Mouse (Mus musculus): Measurements from ENCODE around the gene Adam17.
A peak's percentile ranks its signal among the peaks of the same experiment; 100 is the strongest.

Gene Adam17

GRCm38 (mm10) chr12:21315923-21316868 lies 57.2 kb downstream of the Adam17 start, which contains the start of gene Iah1:
TSS of gene Iah1 (plus strand) at chr12:21316389.
- DNase-seq (ENCODE audit: low read depth, low spot score), result peak; percentile 58

- no peak for DNase-seq (ENCODE audit: low read depth, low spot score)
These were observed 61.2 kb downstream of the Adam17 start for GRCm38 (mm10) chr12:21312201-21312600.

- DNase-seq (ENCODE audit: low read depth, low spot score), result no peak
These were observed 66.7 kb downstream of the Adam17 start for GRCm38 (mm10) chr12:21306721-21307120.

GRCm38 (mm10) chr12:21305741-21306140 lies 67.7 kb downstream of the Adam17 start:
- DNase-seq (ENCODE audit: low read depth, low spot score), result no peak

- no peak for DNase-seq (ENCODE audit: low read depth, low spot score)
These were observed 71.1 kb downstream of the Adam17 start for GRCm38 (mm10) chr12:21302361-21302783.

GRCm38 (mm10) chr12:21301932-21302331 lies 71.5 kb downstream of the Adam17 start:
- DNase-seq (ENCODE audit: low read depth, low spot score), result no peak

- DNase-seq (ENCODE audit: low read depth, low spot score), result no peak
These were observed 72.1 kb downstream of the Adam17 start for GRCm38 (mm10) chr12:21301324-21301723.

GRCm38 (mm10) chr12:21298856-21299255 lies 74.6 kb downstream of the Adam17 start:
- DNase-seq (ENCODE audit: low read depth, low spot score), result no peak

- DNase-seq (ENCODE audit: low read depth, low spot score), result no peak
These were observed 83.8 kb downstream of the Adam17 start for GRCm38 (mm10) chr12:21289651-21290050.

- no peak for DNase-seq (ENCODE audit: low read depth, low spot score)
These were observed 84.6 kb downstream of the Adam17 start for GRCm38 (mm10) chr12:21288716-21289395.

- no peak for DNase-seq (ENCODE audit: low read depth, low spot score)
These were observed 86.5 kb downstream of the Adam17 start for GRCm38 (mm10) chr12:21286712-21287650.

GRCm38 (mm10) chr12:21286243-21286622 lies 87.2 kb downstream of the Adam17 start, which contains the start of gene Itgb1bp1:
TSS of gene Itgb1bp1 (minus strand) at chr12:21286284.
- DNase-seq (ENCODE audit: low read depth, low spot score), result peak; percentile 98

- no peak for DNase-seq (ENCODE audit: low read depth, low spot score)
These were observed 87.8 kb downstream of the Adam17 start for GRCm38 (mm10) chr12:21285508-21286242.

GRCm38 (mm10) chr12:21284761-21285441 lies 88.5 kb downstream of the Adam17 start, which contains the start of gene Cpsf3:
TSS of gene Cpsf3 (plus strand) at chr12:21285391.
- DNase-seq (ENCODE audit: low read depth, low spot score), result no peak

- no peak for DNase-seq (ENCODE audit: low read depth, low spot score)
These were observed 96.0 kb downstream of the Adam17 start for GRCm38 (mm10) chr12:21277352-21277864.

GRCm38 (mm10) chr12:21274446-21274845 lies 99.0 kb downstream of the Adam17 start:
- no peak for DNase-seq (ENCODE audit: low read depth, low spot score)
